Mouse (Mus musculus) monocyte, adult 2 months (primary cell): ENCODE data around the gene 9930111J21Rik1.
"Not testable (repeated sequence)": the region's sequence is repeated elsewhere in the genome, so short reads cannot be mapped to it uniquely, and the experiment has no call there.

Experiments
- DNase-seq, 2 experiments: peaks; one replicate each; pipeline ENCODE4 v3.0.0; 2022; ENCODE audit warnings: low spot score in 2 of 2, low read depth in 1 of 2

Gene 9930111J21Rik1

GRCm38 (mm10) chr11:48918380-48918779 is 60.8 kb downstream of the 9930111J21Rik1 start:
- DNase-seq: no peak

- no peak for DNase-seq
Measured at GRCm38 (mm10) chr11:48913611-48914010, 65.6 kb downstream of the 9930111J21Rik1 start.

GRCm38 (mm10) chr11:48908459-48908858 is 70.7 kb downstream of the 9930111J21Rik1 start:
- no peak for DNase-seq

- DNase-seq: peak in 1 of 2 experiments; percentile 2
Measured at GRCm38 (mm10) chr11:48902021-48902420, 77.2 kb downstream of the 9930111J21Rik1 start, which contains the start of gene Gm5431. Gene Gm5431, minus strand, starts transcription at chr11:48902214.

GRCm38 (mm10) chr11:48901567-48901930 is 77.6 kb downstream of the 9930111J21Rik1 start:
- DNase-seq: not testable (repeated sequence)

- peak; percentile 8 to 28 for DNase-seq
Measured at GRCm38 (mm10) chr11:48900654-48901566, 78.3 kb downstream of the 9930111J21Rik1 start.

- no peak for DNase-seq
Measured at GRCm38 (mm10) chr11:48898812-48899431, 80.3 kb downstream of the 9930111J21Rik1 start.
